Mouse (Mus musculus): ENCODE results near the gene Cmip.

DNA sequence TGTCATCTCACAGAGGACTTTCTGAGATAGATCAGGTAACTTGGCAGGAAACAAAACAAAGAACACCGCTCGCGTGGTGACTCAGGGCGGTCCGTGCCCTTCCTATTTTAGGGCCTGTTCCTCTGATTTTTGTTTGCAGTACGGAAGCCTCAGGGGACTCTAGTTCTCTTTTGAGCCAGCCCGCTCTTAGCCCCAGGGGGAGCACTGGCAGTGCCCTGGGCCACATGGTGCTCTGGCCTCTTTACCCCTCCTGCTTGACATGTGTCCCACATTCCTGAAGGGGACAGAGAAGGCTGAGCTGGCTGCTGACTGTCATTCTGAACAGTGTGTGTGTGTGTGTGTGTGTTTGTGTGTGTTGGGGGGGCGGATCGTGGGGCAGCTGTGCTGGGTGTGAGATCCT is 46.8 kb downstream of the Cmip start:
- no peak for TF ChIP-seq POLR2A (IDR thresholded peaks at IDR 0.05; ENCODE audit: insufficient read length, low read depth)
- no peak for TF ChIP-seq E2F4 (IDR thresholded peaks at IDR 0.05; ENCODE audit: insufficient read depth)
